Mouse (Mus musculus) limb, embryonic 13.5 days (tissue): ENCODE measurements around the gene Spata31d1a. TPM values are rescaled to one million over a fixed set of nuclear protein-coding genes. Genes with fewer than 3 reads are reported as not detected.

ENCODE experiments used
- ATAC-seq: fragments of 200-750 bp; cut with Nextera tagmentation; 2 replicates; pipeline ENCODE4 v1.8.0; 2017; ENCODE audit warnings: low read depth, moderate number of reproducible peaks, moderate TSS enrichment; ENCODE audit not compliant: low FRiP score
- H3K27ac ChIP-seq: fragments of 300-500 bp; sonication (generic); 2 replicates; pipeline ENCODE4 v1.5.1; 2015; ENCODE audit warnings: inconsistent platforms, mild to moderate bottlenecking, moderate library complexity
- H3K27me3 ChIP-seq: fragments of 300-500 bp; sonication (generic); 2 replicates; pipeline ENCODE4 v1.6.1; 2015; ENCODE audit warnings: mild to moderate bottlenecking, inconsistent platforms
- H3K36me3 ChIP-seq: fragments of 300-500 bp; sonication (generic); 2 replicates; pipeline ENCODE4 v1.6.1; 2015; ENCODE audit warnings: inconsistent platforms, mild to moderate bottlenecking, moderate library complexity
- H3K4me1 ChIP-seq: fragments of 300-500 bp; sonication (generic); 2 replicates; pipeline ENCODE4 v1.6.1; 2015; ENCODE audit warnings: inconsistent platforms
- H3K4me2 ChIP-seq: fragments of 300-500 bp; sonication (generic); replicated peaks from 2 replicates; pipeline ENCODE4 v1.6.1; 2015; ENCODE audit warnings: inconsistent platforms, mild to moderate bottlenecking, moderate library complexity
- H3K4me3 ChIP-seq: fragments of 300-500 bp; sonication (generic); 2 replicates; pipeline ENCODE4 v1.5.1; 2015; ENCODE audit warnings: moderate library complexity, mild to moderate bottlenecking, inconsistent platforms
- H3K9ac ChIP-seq: fragments of 300-500 bp; sonication (generic); 2 replicates; pipeline ENCODE4 v1.6.1; 2015; ENCODE audit warnings: mild to moderate bottlenecking, inconsistent platforms
- H3K9me3 ChIP-seq: fragments of 300-500 bp; sonication (generic); 2 replicates; pipeline ENCODE4 v1.6.1; 2016; ENCODE audit warnings: inconsistent platforms
- WGBS: fragments of 180-500 bp; shearing (Covaris S2); methylation state at CpG from one replicate; pipeline ENCODE4 v1.1.7; 2015; 5-methylcytosine and 5-hydroxymethylcytosine counted together
- polyA plus RNA-seq: library from polyadenylated mRNA; unstranded; fragments of >200 nt; fragmentation: Nextera tagmentation; extraction: Ambion mirVana; gene quantifications from 2 replicates; pipeline ENCODE4 v1.2.1, GENCODE M21; 2015

Spata31d1a gene
- polyA plus RNA-seq, 1 experiment from 2014 or later, result not detected

- under 1% methylated on average over 40 of the region's 61 CpGs for WGBS
- H3K4me1 ChIP-seq, result peaks cover 21% of the 10 kb centered on the region
- H3K4me3 ChIP-seq, result peak within 1 kb of the TSS; percentile 75
- no peaks in the 10 kb centered on the region for H3K9me3 ChIP-seq
- H3K36me3 ChIP-seq, result no peaks in the 10 kb centered on the region
- peak within 1 kb of the TSS; percentile 72; the same call in 1 of the 2 replicates for H3K27ac ChIP-seq
- peak within 1 kb of the TSS; percentile 84 for H3K4me2 ChIP-seq
- peak within 1 kb of the TSS; percentile 80 for H3K9ac ChIP-seq
- no peaks in the 10 kb centered on the region for H3K27me3 ChIP-seq
- ATAC-seq, result peak; percentile 73
Observed at GRCm38 (mm10) chr13:59675151-59676011, 34.7 kb downstream of the Spata31d1a start, which contains the start of gene Golm1. Gene Golm1 (minus strand): TSS chr13:59675811.

GRCm38 (mm10) chr13:59674761-59675150 is 35.4 kb downstream of the Spata31d1a start:
- Histone ChIP-seq H3K36me3 (no peaks in the 10 kb centered on the region), H3K4me1 (peaks cover 21% of the 10 kb centered on the region), H3K9me3 (no peaks in the 10 kb centered on the region), H3K27me3 (no peaks in the 10 kb centered on the region), H3K9ac (peak overlapping the region; percentile 80), H3K4me3 (peak overlapping the region; percentile 75), H3K4me2 (peak overlapping the region; percentile 84), H3K27ac (0 out of 2 replicates have a peak overlapping the region, but pooled peaks have one; percentile 39)
- 2% methylated on average over 13 of the region's 13 CpGs for WGBS
- ATAC-seq, result no peak

- 11% methylated on average over 3 of the region's 3 CpGs for WGBS
- ATAC-seq, result no peak
- H3K4me2 ChIP-seq, result peak overlapping the region; percentile 84
- peaks cover 22% of the 10 kb centered on the region for H3K4me1 ChIP-seq
- no peaks in the 10 kb centered on the region for H3K27me3 ChIP-seq
- no peaks in the 10 kb centered on the region for H3K9me3 ChIP-seq
- H3K9ac ChIP-seq, result peak overlapping the region; percentile 80; the same call in 1 of the 2 replicates
- H3K36me3 ChIP-seq, result no peaks in the 10 kb centered on the region
- H3K4me3 ChIP-seq, result peak overlapping the region; percentile 75
- H3K27ac ChIP-seq, result no peak overlapping the region
Observed at GRCm38 (mm10) chr13:59674215-59674614, 35.9 kb downstream of the Spata31d1a start.

- ATAC-seq, result no peak
- Histone ChIP-seq H3K4me1 (peaks cover 28% of the 10 kb centered on the region), H3K36me3 (no peaks in the 10 kb centered on the region), H3K4me2 (peak overlapping the region; percentile 84), H3K9ac (no peak overlapping the region), H3K9me3 (no peaks in the 10 kb centered on the region), H3K27me3 (no peaks in the 10 kb centered on the region), H3K4me3 (no peak overlapping the region), H3K27ac (no peak overlapping the region)
- 57% methylated on average over 7 of the region's 7 CpGs for WGBS
Observed at GRCm38 (mm10) chr13:59673597-59673996, 36.5 kb downstream of the Spata31d1a start.

- Histone ChIP-seq H3K9ac (no peak overlapping the region), H3K4me1 (peaks cover 32% of the 10 kb centered on the region), H3K4me2 (no peak overlapping the region), H3K27me3 (no peaks in the 10 kb centered on the region), H3K9me3 (no peaks in the 10 kb centered on the region), H3K27ac (no peak overlapping the region), H3K36me3 (no peaks in the 10 kb centered on the region), H3K4me3 (no peak overlapping the region)
- ATAC-seq, result no peak
- 61% methylated on average over 6 of the region's 6 CpGs for WGBS
Observed at GRCm38 (mm10) chr13:59672248-59672647, 37.9 kb downstream of the Spata31d1a start.

- ATAC-seq, result no peak
- no peak overlapping the region for H3K27ac ChIP-seq
- H3K9me3 ChIP-seq, result no peaks in the 10 kb centered on the region
- H3K4me1 ChIP-seq, result peaks cover 32% of the 10 kb centered on the region
- WGBS, result 87% methylated on average over 2 of the region's 2 CpGs
- H3K4me2 ChIP-seq, result no peak overlapping the region
- H3K27me3 ChIP-seq, result no peaks in the 10 kb centered on the region
- no peak overlapping the region for H3K9ac ChIP-seq
- H3K4me3 ChIP-seq, result no peak overlapping the region
- H3K36me3 ChIP-seq, result 0 out of 2 replicates have a peak, but pooled peaks cover 1% of the 10 kb centered on the region
Observed at GRCm38 (mm10) chr13:59671521-59671920, 38.6 kb downstream of the Spata31d1a start.

GRCm38 (mm10) chr13:59669946-59670345 is 40.2 kb downstream of the Spata31d1a start:
- 86% methylated on average over 10 of the region's 10 CpGs for WGBS
- no peak overlapping the region for H3K4me2 ChIP-seq
- H3K9me3 ChIP-seq, result no peaks in the 10 kb centered on the region
- H3K27me3 ChIP-seq, result no peaks in the 10 kb centered on the region
- H3K36me3 ChIP-seq, result peaks cover 13% of the 10 kb centered on the region; the same call in 1 of the 2 replicates
- no peak for ATAC-seq
- H3K27ac ChIP-seq, result no peak overlapping the region
- H3K4me3 ChIP-seq, result no peak overlapping the region
- H3K9ac ChIP-seq, result no peak overlapping the region
- H3K4me1 ChIP-seq, result peaks cover 32% of the 10 kb centered on the region

- peaks cover 26% of the 10 kb centered on the region for H3K36me3 ChIP-seq
- no peak overlapping the region for H3K4me3 ChIP-seq
- no peaks in the 10 kb centered on the region for H3K27me3 ChIP-seq
- no peak for ATAC-seq
- H3K9me3 ChIP-seq, result no peaks in the 10 kb centered on the region
- no peak overlapping the region for H3K4me2 ChIP-seq
- WGBS, result 48% methylated on average over 11 of the region's 11 CpGs
- H3K27ac ChIP-seq, result peak overlapping the region; percentile 61; the same call in 1 of the 2 replicates
- no peak overlapping the region for H3K9ac ChIP-seq
- H3K4me1 ChIP-seq, result peaks cover 21% of the 10 kb centered on the region
Observed at GRCm38 (mm10) chr13:59668501-59669093, 41.5 kb downstream of the Spata31d1a start.

GRCm38 (mm10) chr13:59667763-59668162 is 42.4 kb downstream of the Spata31d1a start:
- Histone ChIP-seq H3K9ac (no peak overlapping the region), H3K9me3 (no peaks in the 10 kb centered on the region), H3K27me3 (no peaks in the 10 kb centered on the region), H3K4me3 (no peak overlapping the region), H3K36me3 (peaks cover 34% of the 10 kb centered on the region), H3K4me1 (peaks cover 15% of the 10 kb centered on the region), H3K27ac (no peak overlapping the region), H3K4me2 (no peak overlapping the region)
- 83% methylated on average over 5 of the region's 5 CpGs for WGBS
- no peak for ATAC-seq

- ATAC-seq, result no peak
Observed at GRCm38 (mm10) chr13:59663939-59664712, 46.0 kb downstream of the Spata31d1a start.

GRCm38 (mm10) chr13:59661966-59662365 is 48.2 kb downstream of the Spata31d1a start:
- Histone ChIP-seq H3K9ac (no peak overlapping the region), H3K27me3 (no peaks in the 10 kb centered on the region), H3K36me3 (peaks cover 70% of the 10 kb centered on the region), H3K4me2 (no peak overlapping the region), H3K4me3 (no peak overlapping the region), H3K27ac (no peak overlapping the region), H3K4me1 (no peaks in the 10 kb centered on the region), H3K9me3 (no peaks in the 10 kb centered on the region)
- WGBS, result 94% methylated on average over 12 of the region's 12 CpGs
- ATAC-seq, result no peak

More at GRCm38 (mm10) chr13:59663939-59664712, 46.0 kb downstream of the Spata31d1a start:
- Histone ChIP-seq H3K4me3 (no peak overlapping the region), H3K9me3 (no peaks in the 10 kb centered on the region), H3K9ac (no peak overlapping the region), H3K27me3 (no peaks in the 10 kb centered on the region), H3K4me1 (peaks cover 9% of the 10 kb centered on the region), H3K4me2 (no peak overlapping the region), H3K27ac (no peak overlapping the region), H3K36me3 (peaks cover 59% of the 10 kb centered on the region)
- WGBS, result 92% methylated on average over 19 of the region's 19 CpGs
